21 mouse cellular contexts compared by ENCODE assay signal in genomic region chr17:13540446-13541241, GRCm38 (mm10).
DNase-seq lines count a peak whose midpoint lies in the region; ATAC-seq and TF ChIP-seq lines count a peak whose summit lies in the region.
"Had no signal": no experiment of that assay in that cellular context is flagged by ENCODE, and none has a peak within 500 bp of the region (broad histone marks: within the 10 kb centered on the region; RNA-seq: fewer than 3 reads in every experiment).

No protein-coding gene starts in this region.

- no peaks in the 10 kb centered on the region for H3K36me3 ChIP-seq in forebrain, embryonic 11.5 days (ENCODE audit: control insufficient read depth, insufficient read depth, low read length)
- H3K36me3 ChIP-seq in forebrain, embryonic 16.5 days (ENCODE audit: control insufficient read depth, insufficient read depth), result no peaks in the 10 kb centered on the region
- H3K36me3 ChIP-seq in liver, embryonic 11.5 days (ENCODE audit: control insufficient read depth, insufficient read depth, low read length), result no peaks in the 10 kb centered on the region
- no peaks in the 10 kb centered on the region for H3K36me3 ChIP-seq in liver, postnatal 0 days (replicated peaks; ENCODE audit: insufficient read depth, low read length)
- H3K36me3 ChIP-seq: limb, embryonic 12.5 days; midbrain, embryonic 10.5 days; stomach, embryonic 15.5 days had no signal

- no peaks in the 10 kb centered on the region for H3K27me3 ChIP-seq in forebrain, embryonic 11.5 days (ENCODE audit: control insufficient read depth, insufficient read depth, low read length)
- H3K27me3 ChIP-seq in forebrain, embryonic 16.5 days (replicated peaks; ENCODE audit: control insufficient read depth, insufficient read depth, low read length), result no peaks in the 10 kb centered on the region
- H3K27me3 ChIP-seq in liver, embryonic 11.5 days (replicated peaks; ENCODE audit: control insufficient read depth, insufficient read depth, low read length), result no peaks in the 10 kb centered on the region
- H3K27me3 ChIP-seq in liver, postnatal 0 days (ENCODE audit: insufficient read depth, low read length), result no peaks in the 10 kb centered on the region
- H3K27me3 ChIP-seq: limb, embryonic 12.5 days; stomach, embryonic 15.5 days had no signal

- TF ChIP-seq CTCF in liver, postnatal 0 days (IDR thresholded peaks at IDR 0.05; ENCODE audit: low read depth), result no peak
- TF ChIP-seq CTCF in brain, embryonic 14.5 days (IDR thresholded peaks at IDR 0.05; ENCODE audit: borderline replicate concordance, extremely low read depth, insufficient read depth, insufficient read length), result no peak

- H3K4me1 ChIP-seq in forebrain, embryonic 11.5 days (replicated peaks; ENCODE audit: control insufficient read depth, insufficient read depth, low read length), result no peaks in the 10 kb centered on the region
- no peaks in the 10 kb centered on the region for H3K4me1 ChIP-seq in forebrain, embryonic 16.5 days (replicated peaks; ENCODE audit: control insufficient read depth, insufficient read depth, low read length)
- H3K4me1 ChIP-seq in liver, embryonic 11.5 days (replicated peaks; ENCODE audit: control insufficient read depth, insufficient read depth, low read length), result no peaks in the 10 kb centered on the region
- no peaks in the 10 kb centered on the region for H3K4me1 ChIP-seq in liver, postnatal 0 days (ENCODE audit: insufficient read depth)
- H3K4me1 ChIP-seq: midbrain, embryonic 10.5 days; stomach, embryonic 15.5 days had no signal

- peaks cover 48% of the 10 kb centered on the region for H3K9me3 ChIP-seq in forebrain, embryonic 11.5 days (ENCODE audit: control insufficient read depth, low read length)
- peaks cover 37% of the 10 kb centered on the region for H3K9me3 ChIP-seq in forebrain, embryonic 16.5 days (ENCODE audit: control insufficient read depth, low read length)
- H3K9me3 ChIP-seq in liver, embryonic 11.5 days (ENCODE audit: control insufficient read depth, low read length), result peaks cover 48% of the 10 kb centered on the region
- H3K9me3 ChIP-seq in liver, postnatal 0 days (ENCODE audit: low read length), result peaks cover 23% of the 10 kb centered on the region

- no peak for DNase-seq in forebrain, embryonic 11.5 days (ENCODE audit: low spot score)
- DNase-seq in liver, embryonic 11.5 days (ENCODE audit: low spot score), result no peak
- no peak for DNase-seq in liver, postnatal 0 days
- DNase-seq in brain, embryonic 14.5 days (ENCODE audit: low read depth), result peak; percentile 5
- DNase-seq in naive thymus-derived CD4-positive, alpha-beta T cell, adult 2 months (ENCODE audit: low read depth), result peak; percentile 21
- DNase-seq in MN1 (ENCODE audit: low spot score), result no peak
- DNase-seq: adrenal gland, postnatal 25 days; cerebellum, adult 9-10 months; gastrocnemius, postnatal 14 days; heart, postnatal 10 days; kidney, adult 9 months; lung, postnatal 14 days; right cerebral cortex, adult 18-20 months; spleen, adult 18-20 months; thymus, postnatal 25 days had no signal

- no peak overlapping the region for H3K9ac ChIP-seq in forebrain, embryonic 11.5 days (ENCODE audit: low read length)
- H3K9ac ChIP-seq in forebrain, embryonic 16.5 days (replicated peaks; ENCODE audit: low read depth, low read length), result no peak overlapping the region
- H3K9ac ChIP-seq in liver, embryonic 11.5 days (ENCODE audit: low read depth, low read length), result no peak overlapping the region
- H3K9ac ChIP-seq in liver, postnatal 0 days (replicated peaks), result no peak overlapping the region
- H3K9ac ChIP-seq: limb, embryonic 12.5 days; liver, embryonic 14.5 days; stomach, embryonic 15.5 days had no signal

- no peak overlapping the region for H3K4me2 ChIP-seq in forebrain, embryonic 11.5 days (ENCODE audit: low read depth, low read length, severe bottlenecking)
- no peak overlapping the region for H3K4me2 ChIP-seq in forebrain, embryonic 16.5 days (ENCODE audit: low read length)
- H3K4me2 ChIP-seq in liver, embryonic 11.5 days, result no peak overlapping the region
- H3K4me2 ChIP-seq in liver, postnatal 0 days (ENCODE audit: low read depth, low read length), result no peak overlapping the region
- H3K4me2 ChIP-seq: limb, embryonic 12.5 days; stomach, embryonic 15.5 days had no signal

- no peak for TF ChIP-seq EP300 in liver, postnatal 0 days (IDR thresholded peaks at IDR 0.05; ENCODE audit: low read depth)

- ATAC-seq in forebrain, embryonic 11.5 days (replicated peaks; ENCODE audit: low FRiP score), result 0 out of 2 replicates have a peak, but pooled peaks have one; percentile 8
- ATAC-seq in forebrain, embryonic 16.5 days, result no peak; the same call in 1 of the 2 replicates
- ATAC-seq in liver, embryonic 11.5 days (replicated peaks; ENCODE audit: low FRiP score), result peak; percentile 8; the same call in 1 of the 2 replicates
- ATAC-seq in liver, postnatal 0 days, result no peak
- ATAC-seq: hindbrain, embryonic 16.5 days had no signal

- 76% methylated on average over 7 of the region's 7 CpGs for WGBS in forebrain, embryonic 11.5 days
- 81% methylated on average over 7 of the region's 7 CpGs for WGBS in forebrain, embryonic 16.5 days
- 74% methylated on average over 7 of the region's 7 CpGs for WGBS in liver, embryonic 11.5 days
- WGBS in liver, postnatal 0 days (ENCODE audit: insufficient replicate concordance), result 70% methylated on average over 7 of the region's 7 CpGs

- H3K27ac ChIP-seq in forebrain, embryonic 11.5 days (ENCODE audit: low read depth, low read length), result no peak overlapping the region
- H3K27ac ChIP-seq in forebrain, embryonic 16.5 days (ENCODE audit: low read length), result no peak overlapping the region
- H3K27ac ChIP-seq in liver, embryonic 11.5 days (ENCODE audit: low read depth, low read length), result no peak overlapping the region
- H3K27ac ChIP-seq in liver, postnatal 0 days (ENCODE audit: low read depth), result no peak overlapping the region
- H3K27ac ChIP-seq: limb, embryonic 12.5 days; liver, embryonic 14.5 days; midbrain, embryonic 10.5 days; stomach, embryonic 15.5 days had no signal

- TF ChIP-seq POLR2A in brain, embryonic 14.5 days (IDR thresholded peaks at IDR 0.05; ENCODE audit: borderline replicate concordance, extremely low read depth, insufficient read depth, insufficient read length, poor library complexity, severe bottlenecking), result no peak

- no peak overlapping the region for H3K4me3 ChIP-seq in forebrain, embryonic 11.5 days (ENCODE audit: low read depth, low read length)
- H3K4me3 ChIP-seq in forebrain, embryonic 16.5 days (replicated peaks; ENCODE audit: low read length), result no peak overlapping the region
- H3K4me3 ChIP-seq in liver, embryonic 11.5 days (ENCODE audit: low read depth, low read length), result no peak overlapping the region
- no peak overlapping the region for H3K4me3 ChIP-seq in liver, postnatal 0 days (ENCODE audit: low read depth, low read length)
- H3K4me3 ChIP-seq: limb, embryonic 12.5 days; midbrain, embryonic 10.5 days; stomach, embryonic 15.5 days had no signal

Comparison
In these comparisons a context has a peak if more than half of its experiments do, and no peak if none do; other contexts are left out.
1. ATAC-seq: peak in forebrain, embryonic 11.5 days (single experiment) and liver, embryonic 11.5 days (single experiment); none in forebrain, embryonic 16.5 days (single experiment) and liver, postnatal 0 days (single experiment).
2. DNase-seq: peak in brain, embryonic 14.5 days (single experiment) and naive thymus-derived CD4-positive, alpha-beta T cell, adult 2 months (single experiment); none in forebrain, embryonic 11.5 days (single experiment), liver, embryonic 11.5 days (single experiment), liver, postnatal 0 days (single experiment) and MN1 (single experiment).